Mouse (Mus musculus) liver, adult 10 weeks (tissue): Measurements from ENCODE around the gene Boll. TPM values are rescaled to one million over a fixed set of nuclear protein-coding genes. Genes with fewer than 3 reads are reported as not detected.

ENCODE experiments used
- polyA plus RNA-seq: library from polyadenylated mRNA; stranded (reverse); fragments of 350-450 nt; fragmentation: Illumina TruSeq; extraction: RNeasy Lipid Tissue Mini Kit (QIAGEN cat#74804); gene quantifications from one replicate; pipeline ENCODE4 v1.2.3, GENCODE M21; 2014; ENCODE audit warnings: low read depth, low replicate concordance

The Boll gene
- not detected for polyA plus RNA-seq

DNA sequence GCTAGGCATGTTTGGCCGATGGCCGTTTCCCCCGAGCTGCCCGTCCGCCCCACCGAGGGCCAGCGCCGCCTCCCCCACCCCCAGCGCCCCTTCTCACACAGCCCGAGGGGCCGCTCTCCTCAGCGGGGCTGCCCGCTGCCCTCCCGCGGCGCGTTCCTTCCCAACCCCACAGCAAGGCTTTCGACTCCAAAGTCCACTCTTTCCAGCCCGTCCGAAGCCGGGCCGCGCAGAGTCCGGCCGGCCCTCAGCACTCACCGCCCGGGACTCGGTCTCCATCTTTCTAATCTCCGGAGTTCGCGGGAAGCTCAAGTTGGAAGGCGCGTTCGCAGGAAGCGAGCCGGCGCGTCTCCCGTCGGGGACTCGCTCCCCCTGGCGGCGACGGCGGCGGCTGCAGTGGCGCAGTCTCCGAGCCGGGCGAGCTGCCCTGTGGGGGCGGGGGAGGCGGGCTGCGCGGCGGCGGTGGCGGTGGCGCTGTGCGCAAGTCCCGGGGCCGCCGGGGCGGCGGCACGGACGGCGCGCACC is at the start of gene Boll:
Gene Boll, minus strand, starts transcription at position 426 of the 522 bp plus-strand sequence.

GRCm38 (mm10) chr1:55405272-55406022 is 42.2 kb upstream of the Boll start, which contains the start of gene Plcl1:
Gene Plcl1, plus strand, starts transcription at chr1:55405921.

DNA sequence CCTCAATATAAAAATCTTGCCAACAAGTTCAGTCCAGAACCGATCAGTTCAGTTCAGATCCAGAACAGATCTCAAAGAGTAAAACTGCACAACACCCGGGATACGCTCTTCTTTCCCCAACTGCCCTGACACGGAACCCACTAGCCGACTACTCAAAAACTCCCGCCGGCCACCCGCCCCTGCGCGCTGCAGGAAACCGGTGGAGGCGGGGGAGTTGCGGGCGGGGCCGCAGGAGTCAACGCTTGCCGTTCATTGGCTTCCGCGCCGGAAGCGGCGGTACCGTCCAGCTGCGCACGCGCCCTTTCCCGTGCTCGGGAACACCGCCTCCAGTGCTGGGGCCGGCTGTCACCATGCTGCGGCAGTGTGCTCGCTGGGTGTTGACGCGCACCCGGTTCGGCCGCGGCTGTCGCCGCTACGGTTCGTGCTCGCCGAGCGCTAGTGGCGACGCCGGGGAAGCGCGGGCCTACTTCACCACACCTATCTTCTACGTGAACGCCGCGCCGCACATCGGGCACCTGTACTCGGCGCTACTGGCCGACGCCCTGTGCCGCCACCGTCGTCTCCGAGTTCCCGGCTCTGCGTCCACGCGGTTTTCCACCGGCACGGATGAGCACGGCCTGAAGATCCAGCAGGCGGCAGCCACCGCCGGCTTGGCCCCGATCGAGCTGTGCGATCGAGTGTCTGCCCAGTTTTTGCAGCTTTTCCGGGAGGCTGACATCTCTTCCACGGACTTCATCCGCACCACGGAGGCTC is 126.2 kb downstream of the Boll start, which contains the start of gene Mars2:
Gene Mars2, plus strand, starts transcription at position 288 of the 753 bp plus-strand sequence.

DNA sequence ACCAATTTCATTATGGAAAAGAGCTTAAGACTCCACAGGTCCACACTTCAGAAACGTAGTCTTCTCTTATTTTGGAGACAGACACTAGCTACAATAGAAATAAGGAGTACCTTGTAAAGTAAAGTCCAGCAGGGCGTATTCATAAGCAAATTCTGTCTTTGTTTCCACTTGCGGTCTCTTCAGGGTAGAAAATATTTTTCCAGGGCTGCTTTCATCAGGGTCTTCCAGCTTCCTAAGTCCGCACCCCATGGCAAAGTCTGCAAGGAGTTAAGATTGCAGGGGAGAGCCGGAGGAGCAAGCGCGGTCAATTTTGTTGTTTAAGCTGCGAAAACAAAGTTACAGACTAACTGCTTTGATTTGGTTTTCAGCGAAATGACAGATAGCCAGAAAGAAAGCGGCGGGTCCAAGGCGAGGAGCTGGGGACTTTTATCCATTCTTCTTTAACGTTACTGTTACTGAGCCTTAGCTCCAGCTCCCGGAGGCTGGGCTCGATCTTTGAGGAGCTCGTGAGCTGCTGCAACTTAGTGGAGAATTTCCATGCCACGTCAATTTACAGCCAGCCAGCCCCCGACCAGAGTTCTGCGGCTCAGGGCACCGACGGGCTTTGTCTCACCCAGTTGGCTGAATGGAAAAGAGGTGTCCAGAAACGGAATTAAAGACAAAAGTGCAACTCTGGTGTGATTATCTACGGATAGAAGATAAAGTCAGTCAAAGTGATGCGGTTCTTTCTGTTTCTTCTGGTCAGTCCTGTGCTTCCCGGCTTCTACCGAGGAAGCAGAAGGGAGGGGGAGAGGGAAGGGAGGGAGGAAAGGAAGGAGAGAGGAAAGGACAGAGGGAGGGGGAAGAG is 137.0 kb downstream of the Boll start, which contains the start of gene Rftn2:
Gene Rftn2, minus strand, starts transcription at position 772 of the 847 bp plus-strand sequence.

Other genes with a start within 250 kb of the Boll start
- 74.7 TPM for gene Mob4, start 232.2 kb downstream of the Boll start, polyA plus RNA-seq
- gene Rftn2, start 136.7 kb downstream of the Boll start, polyA plus RNA-seq = 0.24 TPM
- 1.2 TPM for gene Mars2, start 126.3 kb downstream of the Boll start, polyA plus RNA-seq
- gene Plcl1, start 42.5 kb upstream of the Boll start, polyA plus RNA-seq = 0.34 TPM